Mouse (Mus musculus): ENCODE results near the gene Lamb2. TPM values are rescaled to one million over a fixed set of nuclear protein-coding genes. Genes with fewer than 3 reads are reported as not detected.

The Lamb2 gene
- polyA plus RNA-seq, 1 experiment from 2014 or later, result 86.0 TPM

DNA sequence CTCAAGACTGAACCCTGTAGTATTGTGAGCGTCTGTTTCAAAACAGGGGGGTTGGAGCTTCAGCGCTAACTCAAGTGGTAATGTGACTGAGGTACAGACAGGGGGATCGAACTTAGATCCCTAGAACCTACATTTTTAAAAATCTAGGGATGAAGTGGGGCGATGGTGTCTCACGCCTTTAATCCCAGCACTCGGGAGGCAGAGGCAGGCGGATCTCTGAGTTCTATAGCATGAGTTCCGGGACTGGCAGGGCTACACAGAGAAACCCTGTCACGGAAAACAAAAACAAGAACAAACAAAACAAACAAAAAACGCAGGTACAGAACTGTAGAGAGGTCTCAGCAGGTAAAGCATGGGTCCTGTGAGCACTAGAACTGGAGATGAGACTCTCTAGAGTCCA is 22.6 kb upstream of the Lamb2 start:
- no peak overlapping the region for H3K27ac ChIP-seq (ENCODE audit: low read length)
- H3K36me3 ChIP-seq (ENCODE audit: control insufficient read depth, insufficient read depth, low read length), result peaks cover 2% of the 10 kb centered on the region; the same call in 1 of the 2 replicates
- ATAC-seq (ENCODE audit: low read depth), result no peak
- 84% methylated on average over 10 of the region's 10 CpGs for WGBS
- peaks cover 20% of the 10 kb centered on the region for H3K4me1 ChIP-seq (replicated peaks; ENCODE audit: control insufficient read depth, insufficient read depth, low read length)
- no peak overlapping the region for H3K9ac ChIP-seq (ENCODE audit: low read length)
- no peaks in the 10 kb centered on the region for H3K27me3 ChIP-seq (ENCODE audit: control insufficient read depth, insufficient read depth, low read depth, low read length)
- H3K4me3 ChIP-seq (ENCODE audit: low read length), result no peak overlapping the region
- H3K4me2 ChIP-seq (ENCODE audit: low read depth, low read length), result no peak overlapping the region
- no peaks in the 10 kb centered on the region for H3K9me3 ChIP-seq (ENCODE audit: control insufficient read depth, low read length)

DNA sequence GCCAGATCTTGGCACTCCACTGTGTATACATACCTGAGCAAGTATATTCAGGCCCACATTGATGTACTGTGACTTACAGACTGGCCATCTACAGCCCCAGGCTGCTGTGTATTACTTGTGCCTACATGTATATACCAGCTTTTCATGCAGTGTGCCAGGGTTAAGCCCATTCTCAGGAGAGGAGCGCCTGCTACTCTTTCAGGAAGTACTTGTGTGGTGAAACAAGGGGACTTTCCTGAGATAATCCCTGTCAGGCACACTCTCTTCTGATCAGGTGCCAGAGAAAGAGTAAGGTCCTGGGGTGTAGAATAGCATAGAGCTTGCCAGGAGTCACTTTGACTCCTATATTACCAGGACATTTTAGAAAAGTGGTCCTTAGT is 19.6 kb upstream of the Lamb2 start:
- H3K36me3 ChIP-seq (ENCODE audit: control insufficient read depth, insufficient read depth, low read length), result peaks cover 14% of the 10 kb centered on the region
- H3K9me3 ChIP-seq (ENCODE audit: control insufficient read depth, low read length), result no peaks in the 10 kb centered on the region
- no peaks in the 10 kb centered on the region for H3K27me3 ChIP-seq (ENCODE audit: control insufficient read depth, insufficient read depth, low read depth, low read length)
- peak overlapping the region; percentile 97 for H3K27ac ChIP-seq (ENCODE audit: low read length)
- peaks cover 25% of the 10 kb centered on the region for H3K4me1 ChIP-seq (replicated peaks; ENCODE audit: control insufficient read depth, insufficient read depth, low read length)
- H3K9ac ChIP-seq (ENCODE audit: low read length), result peak overlapping the region; percentile 87
- H3K4me3 ChIP-seq (ENCODE audit: low read length), result peak overlapping the region; percentile 71
- no peak for ATAC-seq (ENCODE audit: low read depth)
- H3K4me2 ChIP-seq (ENCODE audit: low read depth, low read length), result peak overlapping the region; percentile 84
- WGBS, result 68% methylated on average over 1 of the region's 1 CpGs

DNA sequence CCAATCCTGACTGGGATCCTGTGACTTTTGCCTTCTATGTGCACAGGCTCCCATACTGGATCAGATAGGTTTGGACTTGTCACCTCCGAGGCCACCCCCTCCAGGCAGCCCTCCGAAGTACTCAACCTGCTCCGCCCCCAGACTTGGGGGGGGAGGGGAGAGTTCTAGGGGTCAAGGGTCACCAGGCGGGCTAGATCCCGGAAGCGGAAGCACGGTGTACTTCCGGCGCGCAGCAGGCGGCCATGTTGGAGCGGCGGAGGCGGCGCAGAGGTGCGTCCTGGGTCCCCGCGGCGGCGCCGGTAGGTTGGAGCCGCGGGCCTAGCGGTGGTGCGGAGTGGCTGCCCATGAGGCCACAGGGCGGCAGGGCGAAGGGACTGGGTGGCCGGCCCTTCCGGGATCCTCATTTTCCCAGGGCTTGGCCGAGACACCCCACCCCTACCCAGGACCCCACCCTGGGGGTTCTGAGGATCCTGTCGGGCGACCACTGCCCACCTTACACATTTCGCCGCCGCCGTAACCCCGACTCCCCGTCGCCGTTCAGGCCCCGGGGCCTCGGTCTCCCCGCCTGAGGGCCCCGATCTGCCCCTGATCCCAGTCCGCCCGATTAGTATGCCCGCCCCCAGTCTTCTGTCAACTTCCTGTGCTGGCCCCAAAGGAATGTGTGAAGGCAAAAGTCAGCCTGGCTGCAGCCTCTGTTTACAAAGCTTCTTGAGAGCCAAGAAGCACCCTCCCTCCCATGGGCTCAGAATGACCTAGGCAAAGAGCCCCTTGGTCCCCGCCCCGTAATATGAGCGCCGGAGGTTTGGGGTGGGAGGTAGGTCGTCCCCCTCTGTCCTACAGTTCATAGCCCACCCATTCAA is 19.0 kb upstream of the Lamb2 start, which contains the start of gene Ccdc71:
TSS of gene Ccdc71 (plus strand) at position 209 of the 860 bp plus-strand sequence.
- WGBS, result under 1% methylated on average over 51 of the region's 52 CpGs
- Histone ChIP-seq H3K4me2 (ENCODE audit: low read depth, low read length) (peak within 1 kb of the TSS; percentile 84), H3K9me3 (ENCODE audit: control insufficient read depth, low read length) (no peaks in the 10 kb centered on the region), H3K27me3 (ENCODE audit: control insufficient read depth, insufficient read depth, low read depth, low read length) (no peaks in the 10 kb centered on the region), H3K27ac (ENCODE audit: low read length) (peak within 1 kb of the TSS; percentile 97), H3K36me3 (ENCODE audit: control insufficient read depth, insufficient read depth, low read length) (peaks cover 18% of the 10 kb centered on the region), H3K9ac (ENCODE audit: low read length) (peak within 1 kb of the TSS; percentile 87), H3K4me3 (ENCODE audit: low read length) (peak within 1 kb of the TSS; percentile 71), H3K4me1 (replicated peaks; ENCODE audit: control insufficient read depth, insufficient read depth, low read length) (peaks cover 25% of the 10 kb centered on the region)
- peak; percentile 82 for ATAC-seq (ENCODE audit: low read depth)

DNA sequence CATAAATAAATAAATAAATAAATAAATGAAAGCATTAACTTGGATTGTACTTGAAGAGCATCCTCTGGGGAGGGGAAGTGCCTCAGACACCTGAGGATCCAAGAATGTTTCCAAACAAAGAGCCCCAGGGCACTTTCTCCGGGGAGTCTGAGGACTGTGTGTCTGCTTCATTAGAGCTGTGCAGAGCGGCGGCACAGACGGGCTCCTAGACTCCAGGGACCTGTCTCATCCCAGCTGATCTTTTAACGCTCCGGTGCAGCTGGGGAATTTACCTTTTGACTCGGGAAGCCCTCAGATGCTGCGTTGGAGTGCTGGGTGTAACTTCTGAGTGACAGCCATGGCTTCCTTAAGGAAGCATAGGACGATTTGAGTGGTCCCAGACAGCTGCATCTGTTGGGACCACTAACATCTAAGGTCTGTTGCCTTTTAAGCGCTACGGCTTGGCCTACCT is 18.3 kb upstream of the Lamb2 start, which contains the start of gene Klhdc8b:
TSS of gene Klhdc8b (minus strand) at position 401 of the 451 bp plus-strand sequence.
- H3K36me3 ChIP-seq (ENCODE audit: control insufficient read depth, insufficient read depth, low read length), result peaks cover 20% of the 10 kb centered on the region
- peak; percentile 19 for ATAC-seq (ENCODE audit: low read depth)
- 18% methylated on average over 11 of the region's 11 CpGs for WGBS
- H3K4me3 ChIP-seq (ENCODE audit: low read length), result peak within 1 kb of the TSS; percentile 71
- no peaks in the 10 kb centered on the region for H3K9me3 ChIP-seq (ENCODE audit: control insufficient read depth, low read length)
- peak within 1 kb of the TSS; percentile 87 for H3K9ac ChIP-seq (ENCODE audit: low read length)
- H3K27ac ChIP-seq (ENCODE audit: low read length), result peak within 1 kb of the TSS; percentile 97
- no peaks in the 10 kb centered on the region for H3K27me3 ChIP-seq (ENCODE audit: control insufficient read depth, insufficient read depth, low read depth, low read length)
- H3K4me2 ChIP-seq (ENCODE audit: low read depth, low read length), result peak within 1 kb of the TSS; percentile 84
- peaks cover 25% of the 10 kb centered on the region for H3K4me1 ChIP-seq (replicated peaks; ENCODE audit: control insufficient read depth, insufficient read depth, low read length)

DNA sequence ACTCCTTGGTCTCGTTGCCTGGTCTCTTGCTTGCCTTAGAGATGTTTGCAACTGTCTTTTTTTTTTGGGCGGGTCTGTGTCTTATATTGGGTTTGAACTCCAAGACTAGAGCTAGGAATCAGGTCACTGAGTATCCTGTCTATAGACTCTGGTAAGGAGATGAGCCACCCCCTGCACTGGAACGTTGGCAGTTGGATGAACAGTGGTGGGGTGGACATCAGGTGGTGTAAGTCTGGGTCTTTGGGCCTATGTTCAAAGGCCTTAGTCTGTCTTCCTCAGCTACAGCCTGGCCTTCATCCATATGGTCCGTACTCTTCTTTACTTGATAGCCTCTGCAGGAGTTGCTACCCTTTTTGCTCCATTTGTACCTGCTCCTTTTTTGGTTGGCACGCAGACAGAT is 17.9 kb upstream of the Lamb2 start:
- no peaks in the 10 kb centered on the region for H3K27me3 ChIP-seq (ENCODE audit: control insufficient read depth, insufficient read depth, low read depth, low read length)
- H3K27ac ChIP-seq (ENCODE audit: low read length), result peak overlapping the region; percentile 97
- H3K9ac ChIP-seq (ENCODE audit: low read length), result peak overlapping the region; percentile 87
- H3K4me1 ChIP-seq (replicated peaks; ENCODE audit: control insufficient read depth, insufficient read depth, low read length), result peaks cover 25% of the 10 kb centered on the region
- no peaks in the 10 kb centered on the region for H3K9me3 ChIP-seq (ENCODE audit: control insufficient read depth, low read length)
- peaks cover 20% of the 10 kb centered on the region for H3K36me3 ChIP-seq (ENCODE audit: control insufficient read depth, insufficient read depth, low read length)
- no peak for ATAC-seq (ENCODE audit: low read depth)
- WGBS, result 78% methylated on average over 5 of the region's 5 CpGs
- peak overlapping the region; percentile 84 for H3K4me2 ChIP-seq (ENCODE audit: low read depth, low read length)
- peak overlapping the region; percentile 71 for H3K4me3 ChIP-seq (ENCODE audit: low read length)

DNA sequence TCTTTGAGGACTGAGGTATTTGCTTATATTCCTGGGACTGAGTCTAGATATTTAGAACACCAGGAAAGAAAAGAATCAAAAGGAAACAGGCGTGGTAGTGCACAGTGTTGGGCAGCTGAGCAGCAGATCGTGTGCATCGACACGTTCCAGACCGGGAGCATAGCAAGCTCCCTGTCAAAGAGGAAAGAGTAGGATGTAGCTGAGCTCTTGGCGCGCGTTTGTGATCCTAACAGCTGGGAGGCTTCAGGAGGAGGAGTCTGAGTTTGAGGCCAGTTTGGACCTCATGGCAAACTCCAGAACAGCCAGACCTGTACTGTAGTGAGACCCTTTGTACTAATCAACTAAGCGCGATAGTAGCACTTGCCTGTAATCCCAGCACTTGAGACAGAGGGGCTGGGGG is 17.3 kb upstream of the Lamb2 start:
- peaks cover 24% of the 10 kb centered on the region for H3K36me3 ChIP-seq (ENCODE audit: control insufficient read depth, insufficient read depth, low read length)
- H3K9me3 ChIP-seq (ENCODE audit: control insufficient read depth, low read length), result no peaks in the 10 kb centered on the region
- H3K4me2 ChIP-seq (ENCODE audit: low read depth, low read length), result peak overlapping the region; percentile 84
- peak; percentile 77 for ATAC-seq (ENCODE audit: low read depth)
- H3K27ac ChIP-seq (ENCODE audit: low read length), result peak overlapping the region; percentile 97
- H3K9ac ChIP-seq (ENCODE audit: low read length), result peak overlapping the region; percentile 87
- no peaks in the 10 kb centered on the region for H3K27me3 ChIP-seq (ENCODE audit: control insufficient read depth, insufficient read depth, low read depth, low read length)
- H3K4me1 ChIP-seq (replicated peaks; ENCODE audit: control insufficient read depth, insufficient read depth, low read length), result peaks cover 25% of the 10 kb centered on the region
- H3K4me3 ChIP-seq (ENCODE audit: low read length), result peak overlapping the region; percentile 71
- WGBS, result 53% methylated on average over 10 of the region's 10 CpGs

DNA sequence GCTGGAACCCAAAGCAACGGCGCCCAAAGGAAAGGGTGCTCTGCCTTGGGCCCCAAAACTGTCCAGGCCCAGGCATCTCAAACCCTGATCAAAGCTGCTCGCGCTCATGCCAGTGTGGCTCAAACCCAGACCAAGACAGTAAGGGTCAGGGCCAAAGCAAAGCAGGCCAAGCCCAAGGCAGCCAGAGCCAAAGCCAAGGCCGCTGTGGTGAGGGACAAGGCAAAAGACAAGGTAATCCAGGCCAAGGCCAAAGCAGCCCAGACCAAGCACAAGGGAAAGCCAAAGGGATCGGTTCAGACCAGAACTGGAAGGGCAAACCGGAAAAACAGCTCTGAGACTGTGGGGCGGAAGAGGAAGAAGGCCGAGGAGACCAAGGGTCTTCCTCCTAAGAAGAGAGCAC is 15.8 kb upstream of the Lamb2 start:
- Histone ChIP-seq H3K4me2 (ENCODE audit: low read depth, low read length) (no peak overlapping the region), H3K4me1 (replicated peaks; ENCODE audit: control insufficient read depth, insufficient read depth, low read length) (peaks cover 25% of the 10 kb centered on the region), H3K27me3 (ENCODE audit: control insufficient read depth, insufficient read depth, low read depth, low read length) (no peaks in the 10 kb centered on the region), H3K9me3 (ENCODE audit: control insufficient read depth, low read length) (no peaks in the 10 kb centered on the region), H3K27ac (ENCODE audit: low read length) (no peak overlapping the region), H3K4me3 (ENCODE audit: low read length) (no peak overlapping the region), H3K36me3 (ENCODE audit: control insufficient read depth, insufficient read depth, low read length) (peaks cover 22% of the 10 kb centered on the region), H3K9ac (ENCODE audit: low read length) (no peak overlapping the region)
- 92% methylated on average over 9 of the region's 9 CpGs for WGBS
- no peak for ATAC-seq (ENCODE audit: low read depth)

DNA sequence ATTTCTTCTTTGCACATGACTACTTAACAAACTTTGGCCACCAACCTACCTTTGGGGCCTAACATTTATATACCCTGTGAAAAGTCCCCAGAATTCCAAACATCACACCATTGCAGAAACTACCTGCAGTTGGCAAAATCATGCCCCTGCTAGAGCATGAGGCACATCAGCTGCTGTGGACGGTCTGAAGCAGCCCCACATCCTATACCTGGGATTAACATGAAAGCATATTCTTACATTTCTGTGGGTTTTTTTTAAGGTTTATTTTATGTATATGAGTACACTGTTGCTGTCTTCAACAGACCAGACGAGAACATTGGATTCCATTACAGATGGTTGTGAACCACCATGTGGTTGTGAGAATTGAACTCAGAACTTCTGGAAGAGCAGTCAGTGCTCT is 13.3 kb upstream of the Lamb2 start:
- Histone ChIP-seq H3K27ac (ENCODE audit: low read length) (no peak overlapping the region), H3K27me3 (ENCODE audit: control insufficient read depth, insufficient read depth, low read depth, low read length) (no peaks in the 10 kb centered on the region), H3K9me3 (ENCODE audit: control insufficient read depth, low read length) (no peaks in the 10 kb centered on the region), H3K4me2 (ENCODE audit: low read depth, low read length) (no peak overlapping the region), H3K4me1 (replicated peaks; ENCODE audit: control insufficient read depth, insufficient read depth, low read length) (peaks cover 24% of the 10 kb centered on the region), H3K36me3 (ENCODE audit: control insufficient read depth, insufficient read depth, low read length) (peaks cover 22% of the 10 kb centered on the region), H3K9ac (ENCODE audit: low read length) (no peak overlapping the region), H3K4me3 (ENCODE audit: low read length) (no peak overlapping the region)
- 86% methylated on average over 2 of the region's 2 CpGs for WGBS
- ATAC-seq (ENCODE audit: low read depth), result no peak

DNA sequence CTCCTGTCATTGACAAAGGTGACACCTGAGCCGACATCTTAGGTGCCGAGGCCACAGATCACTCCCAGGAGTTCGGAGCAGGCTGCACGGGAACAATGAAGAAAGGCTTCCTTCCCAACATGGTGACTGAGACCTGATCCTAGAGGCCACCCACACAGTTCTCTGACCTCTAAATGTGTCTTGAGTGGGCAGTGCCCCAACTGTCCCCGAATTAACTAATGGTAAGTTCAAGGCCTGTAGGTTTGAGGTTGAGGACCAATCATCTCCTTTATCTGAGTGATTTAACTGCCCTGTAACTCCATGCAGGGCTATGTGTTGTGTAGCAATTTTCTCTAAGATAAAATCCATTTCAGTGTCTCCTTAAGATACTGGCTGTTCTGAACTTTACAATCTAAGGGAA is 10.1 kb upstream of the Lamb2 start:
- Histone ChIP-seq H3K4me3 (ENCODE audit: low read length) (no peak overlapping the region), H3K36me3 (ENCODE audit: control insufficient read depth, insufficient read depth, low read length) (peaks cover 11% of the 10 kb centered on the region), H3K27me3 (ENCODE audit: control insufficient read depth, insufficient read depth, low read depth, low read length) (no peaks in the 10 kb centered on the region), H3K4me2 (ENCODE audit: low read depth, low read length) (no peak overlapping the region), H3K9ac (ENCODE audit: low read length) (no peak overlapping the region), H3K4me1 (replicated peaks; ENCODE audit: control insufficient read depth, insufficient read depth, low read length) (peaks cover 4% of the 10 kb centered on the region), H3K27ac (ENCODE audit: low read length) (peak overlapping the region; percentile 33; the same call in 1 of the 2 replicates), H3K9me3 (ENCODE audit: control insufficient read depth, low read length) (no peaks in the 10 kb centered on the region)
- no peak; the same call in 1 of the 2 replicates for ATAC-seq (ENCODE audit: low read depth)
- WGBS, result 40% methylated on average over 5 of the region's 5 CpGs
